Mouse (Mus musculus) small intestine, adult 2 months (tissue): ENCODE data around the gene Ifitm5. TPM values are rescaled to one million over a fixed set of nuclear protein-coding genes. Genes with fewer than 3 reads are reported as not detected.

Experiments
- H3K27ac ChIP-seq: fragments of 200-500 bp; 2 replicates; pipeline ENCODE4 v1.5.1; 2012; ENCODE audit warnings: low read depth, low read length, control low read depth, inconsistent platforms; ENCODE audit not compliant: insufficient read depth
- H3K27me3 ChIP-seq: fragments of 200-500 bp; 2 replicates; pipeline ENCODE4 v1.6.1; 2012; ENCODE audit warnings: mild to moderate bottlenecking, moderate library complexity, low read length, inconsistent platforms; ENCODE audit not compliant: control insufficient read depth, insufficient read depth
- H3K36me3 ChIP-seq: fragments of 200-500 bp; 2 replicates; pipeline ENCODE4 v1.6.1; 2012; ENCODE audit warnings: mild to moderate bottlenecking, low read length, control low read depth, inconsistent platforms; ENCODE audit not compliant: control insufficient read depth, insufficient read depth
- H3K4me1 ChIP-seq: fragments of 200-500 bp; 2 replicates; pipeline ENCODE4 v1.6.1; 2012; ENCODE audit warnings: low read length, inconsistent platforms, mixed read lengths; ENCODE audit not compliant: control insufficient read depth, insufficient read depth, insufficient read length
- H3K4me3 ChIP-seq: fragments of 200-500 bp; 2 replicates; pipeline ENCODE4 v1.5.1; 2012; ENCODE audit warnings: low read depth, mild to moderate bottlenecking, control low read depth, inconsistent platforms, low read length, moderate library complexity
- CTCF ChIP-seq: fragments of 200-500 bp; IDR thresholded peaks from 2 replicates; pipeline ENCODE4 v1.5.1; 2012; ENCODE audit warnings: low read depth, mild to moderate bottlenecking, control low read depth, inconsistent platforms, low read length, moderate library complexity, mixed read lengths; ENCODE audit not compliant: insufficient replicate concordance, insufficient read length; ENCODE audit errors: extremely low read depth
- POLR2A ChIP-seq: fragments of 200-500 bp; IDR thresholded peaks from 2 replicates; pipeline ENCODE4 v1.6.1; 2012; ENCODE audit warnings: low read depth, mild to moderate bottlenecking, control low read depth, inconsistent platforms, low read length, moderate library complexity
- WGBS: fragments of 180-500 bp; shearing (Covaris S2); methylation state at CpG from one replicate; pipeline ENCODE4 v1.1.7; 2018; 5-methylcytosine and 5-hydroxymethylcytosine counted together
- polyA plus RNA-seq: library from polyadenylated mRNA; depleted of rRNA; stranded (reverse); fragments of >200 nt; gene quantifications from 2 replicates; pipeline ENCODE4 v1.2.3, GENCODE M21; 2012; rRNA removed

Gene Ifitm5
- 0.56 and 0.87 TPM in 2 replicates for polyA plus RNA-seq

DNA sequence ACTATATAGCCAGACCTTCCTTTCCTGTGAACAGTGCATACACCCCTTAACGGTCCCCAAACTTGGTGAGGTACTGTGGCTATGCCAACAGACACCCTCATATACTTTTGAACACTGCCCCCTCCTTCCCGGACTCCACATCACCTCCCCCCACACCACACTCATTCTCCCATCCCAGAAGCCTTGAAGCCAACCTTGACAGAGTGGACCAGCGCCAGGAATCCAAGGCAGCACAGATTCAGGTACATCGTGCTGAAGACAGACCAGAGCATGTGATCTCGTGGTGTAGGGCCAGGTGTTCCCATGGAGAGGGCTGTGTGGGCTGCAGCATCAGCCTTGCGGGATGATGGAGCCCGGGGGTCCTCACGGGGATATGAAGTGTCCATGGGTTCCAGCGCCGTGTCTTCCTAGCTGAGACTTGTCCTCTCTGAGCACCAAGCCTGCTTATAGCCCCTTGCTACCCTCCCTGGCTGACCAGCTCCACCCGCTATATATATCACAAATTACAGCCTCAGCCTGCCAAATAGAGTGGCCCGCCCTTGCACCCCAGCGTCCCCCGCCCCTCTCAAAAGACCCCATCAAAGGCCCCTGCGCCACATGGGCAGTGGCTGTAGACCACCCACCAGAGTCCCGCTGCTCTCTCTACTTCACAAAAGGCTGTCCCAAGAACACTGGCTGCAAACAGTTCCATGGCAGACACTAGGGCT lies at the start of gene Ifitm5:
Ifitm5 (minus strand) TSS at position 468 of the 707 bp plus-strand sequence.
- 76% methylated on average over 16 of the region's 16 CpGs for WGBS

DNA sequence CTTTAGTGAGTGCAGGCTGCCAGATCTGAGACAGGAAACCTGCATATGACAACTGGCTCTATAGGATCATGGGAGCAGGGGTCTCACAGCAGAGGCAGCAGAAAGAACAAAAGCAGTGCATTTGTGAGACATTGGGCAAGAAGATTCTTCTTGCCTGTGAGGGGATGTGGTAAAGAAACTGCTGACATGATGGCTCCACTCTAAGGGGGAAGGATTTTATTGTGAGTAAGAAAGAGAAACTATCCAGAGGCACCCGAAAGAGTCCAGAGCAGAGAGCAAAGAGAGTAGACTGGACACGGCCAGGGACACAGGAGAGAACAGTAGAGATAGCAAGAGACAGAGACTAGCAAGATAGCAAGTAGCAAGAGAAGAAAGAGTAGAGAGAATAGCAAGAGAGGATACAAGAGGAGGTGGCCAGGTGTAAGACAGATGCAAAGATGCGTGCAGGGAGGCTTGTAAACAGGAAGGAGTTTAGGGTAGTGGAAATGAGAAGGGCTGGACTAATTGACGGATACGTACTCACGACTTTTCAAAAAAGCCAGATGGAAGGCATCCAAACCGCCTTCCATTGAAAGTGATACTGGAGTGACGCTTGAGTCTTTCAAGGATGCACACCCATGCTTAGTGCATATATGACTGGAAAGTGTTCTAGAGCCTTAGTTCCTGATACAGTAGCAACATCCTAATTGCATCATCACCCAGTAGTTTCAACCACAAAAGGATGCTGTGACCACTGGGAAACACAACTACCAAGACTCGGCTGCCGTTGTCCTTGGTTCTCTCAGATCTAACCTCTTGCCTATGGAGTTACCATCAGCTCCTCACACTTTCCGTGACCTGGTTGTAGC lies 49.0 kb upstream of the Ifitm5 start:
- H3K4me3 ChIP-seq, result no peak overlapping the region
- H3K27me3 ChIP-seq, result no peaks in the 10 kb centered on the region
- no peaks in the 10 kb centered on the region for H3K36me3 ChIP-seq
- WGBS, result 46% methylated on average over 11 of the region's 11 CpGs
- H3K27ac ChIP-seq, result peak overlapping the region; percentile 67
- H3K4me1 ChIP-seq, result peaks cover 6% of the 10 kb centered on the region
- no peak for TF ChIP-seq CTCF
- TF ChIP-seq POLR2A, result no peak

More for the DNA sequence above, at the start of gene Ifitm5:
- H3K27me3 ChIP-seq, result no peaks in the 10 kb centered on the region
- H3K4me1 ChIP-seq, result peaks cover 14% of the 10 kb centered on the region
- no peak within 1 kb of the TSS for H3K4me3 ChIP-seq
- H3K27ac ChIP-seq, result peak within 1 kb of the TSS; percentile 23; the same call in 1 of the 2 replicates
- TF ChIP-seq CTCF (no peak), POLR2A (no peak)
- H3K36me3 ChIP-seq, result peaks cover 20% of the 10 kb centered on the region

DNA sequence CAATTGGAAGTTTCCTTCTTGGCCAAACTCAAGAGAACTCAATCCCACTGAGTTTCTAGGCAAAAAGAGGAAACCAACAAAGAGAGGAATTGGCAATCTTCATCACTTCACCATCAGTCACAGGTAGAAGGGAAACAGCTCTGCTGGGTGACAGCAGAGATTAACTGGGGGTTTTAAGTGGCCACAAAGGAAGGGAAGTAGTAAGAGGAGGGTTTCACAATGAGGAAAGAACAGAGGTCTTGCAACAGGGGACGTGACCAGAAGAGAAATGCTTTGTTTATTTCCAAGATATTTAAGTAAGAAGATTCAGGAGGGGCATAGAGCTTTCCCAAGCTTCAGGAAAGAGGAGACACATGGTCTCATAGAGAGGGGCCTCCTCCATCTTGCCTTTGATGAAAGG lies 47.7 kb upstream of the Ifitm5 start:
- H3K4me1 ChIP-seq, result peaks cover 6% of the 10 kb centered on the region
- no peak for TF ChIP-seq POLR2A
- TF ChIP-seq CTCF, result no peak
- H3K27ac ChIP-seq, result no peak overlapping the region
- H3K36me3 ChIP-seq, result no peaks in the 10 kb centered on the region
- H3K27me3 ChIP-seq, result no peaks in the 10 kb centered on the region
- 67% methylated on average over 1 of the region's 1 CpGs for WGBS
- no peak overlapping the region for H3K4me3 ChIP-seq

DNA sequence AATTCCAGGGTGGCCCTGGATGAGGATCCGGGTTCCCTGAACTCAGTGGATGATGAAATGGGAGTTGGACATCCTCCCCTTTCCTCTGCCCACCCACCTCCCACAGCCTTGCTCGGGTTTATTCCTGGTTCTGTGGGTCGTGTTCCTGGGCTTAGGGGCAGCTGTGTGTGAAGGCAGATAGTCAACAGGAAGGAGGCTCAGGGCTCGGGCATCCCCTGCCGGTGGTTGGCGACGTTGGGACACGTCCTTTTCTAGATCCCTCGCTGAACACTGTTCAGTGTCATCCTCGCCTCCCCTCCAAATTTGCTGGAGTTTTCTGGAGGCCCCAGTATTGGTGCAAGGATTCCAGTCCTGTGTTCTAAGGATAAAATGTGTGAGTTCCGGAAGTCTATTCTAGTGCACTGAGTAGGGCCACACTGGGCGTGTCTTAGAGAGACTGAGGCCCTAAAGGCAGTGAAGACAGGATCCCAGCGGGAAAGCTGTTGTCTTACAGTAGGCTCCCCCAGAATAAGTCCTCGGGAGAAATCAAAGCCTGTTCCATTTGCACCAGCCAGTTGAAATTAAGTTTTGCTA lies 41.1 kb upstream of the Ifitm5 start:
- WGBS, result 90% methylated on average over 14 of the region's 14 CpGs
- H3K27me3 ChIP-seq, result no peaks in the 10 kb centered on the region
- H3K36me3 ChIP-seq, result no peaks in the 10 kb centered on the region
- no peak for TF ChIP-seq CTCF
- no peak for TF ChIP-seq POLR2A
- H3K27ac ChIP-seq, result no peak overlapping the region
- H3K4me1 ChIP-seq, result peaks cover 5% of the 10 kb centered on the region
- no peak overlapping the region for H3K4me3 ChIP-seq

DNA sequence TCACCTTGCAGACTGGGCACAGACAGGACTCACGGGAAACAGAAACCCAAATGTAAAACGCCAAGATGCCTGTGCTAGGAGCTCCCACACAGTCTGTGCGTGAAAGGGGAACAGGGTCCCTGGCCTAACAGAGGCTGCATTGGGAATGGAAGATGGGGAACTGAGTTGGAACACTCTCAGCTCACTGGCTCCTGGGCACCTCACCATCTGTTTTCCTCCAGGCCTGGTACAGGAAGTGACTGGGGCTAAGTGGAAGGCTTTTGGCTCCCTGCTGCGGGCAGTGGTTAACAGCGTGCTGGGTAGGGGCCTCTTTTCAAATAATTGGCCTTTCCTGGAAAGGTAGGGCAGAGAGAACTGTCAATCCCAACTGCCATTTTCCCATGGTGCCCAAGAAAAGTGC lies 40.5 kb upstream of the Ifitm5 start:
- Histone ChIP-seq H3K4me1 (peaks cover 5% of the 10 kb centered on the region), H3K4me3 (no peak overlapping the region), H3K27ac (no peak overlapping the region), H3K27me3 (no peaks in the 10 kb centered on the region), H3K36me3 (no peaks in the 10 kb centered on the region)
- 76% methylated on average over 5 of the region's 5 CpGs for WGBS
- no peak for TF ChIP-seq CTCF
- TF ChIP-seq POLR2A, result no peak

DNA sequence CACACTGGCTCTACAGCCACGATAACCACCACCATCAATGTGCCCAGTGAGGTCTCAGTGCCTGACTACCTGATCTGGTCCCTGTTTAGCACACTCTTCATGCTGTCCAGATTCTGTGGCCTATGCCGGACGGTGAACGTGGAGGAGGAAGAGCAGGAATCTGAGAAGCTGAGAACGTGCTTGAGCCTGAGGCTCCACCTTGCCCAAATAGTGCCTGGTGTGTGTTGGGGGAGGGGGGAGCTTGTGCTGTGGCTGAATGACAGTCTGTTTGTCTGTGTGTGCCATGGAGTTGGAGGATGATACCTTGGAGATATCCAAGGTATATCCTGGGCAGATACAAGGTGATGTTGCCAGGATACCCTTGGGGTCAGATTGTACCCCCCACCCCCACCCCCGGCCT lies 40.1 kb upstream of the Ifitm5 start:
- 58% methylated on average over 6 of the region's 6 CpGs for WGBS
- Histone ChIP-seq H3K27ac (no peak overlapping the region), H3K36me3 (no peaks in the 10 kb centered on the region), H3K4me1 (peaks cover 5% of the 10 kb centered on the region), H3K4me3 (no peak overlapping the region), H3K27me3 (no peaks in the 10 kb centered on the region)
- TF ChIP-seq CTCF, result no peak
- no peak for TF ChIP-seq POLR2A

DNA sequence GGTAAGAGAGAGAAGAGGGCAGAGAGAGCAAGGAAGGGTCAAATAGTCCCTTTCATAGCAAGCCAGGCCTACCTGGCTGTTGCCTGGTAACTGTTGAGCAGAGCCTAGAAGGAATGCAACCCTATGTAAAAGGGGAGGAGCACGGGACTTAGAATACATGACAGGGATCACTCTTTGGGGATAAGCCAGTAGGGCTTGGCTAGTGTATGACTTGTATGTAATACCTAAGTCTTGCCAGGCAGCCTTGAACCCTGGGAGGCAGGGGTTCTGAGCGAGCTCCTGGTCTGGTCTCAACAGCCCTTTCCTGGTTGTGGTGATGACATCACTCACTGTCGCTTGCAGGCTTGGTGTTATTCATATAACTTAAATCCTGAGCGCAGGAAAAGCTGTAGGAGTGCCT lies 38.9 kb upstream of the Ifitm5 start:
- 87% methylated on average over 4 of the region's 4 CpGs for WGBS
- no peak overlapping the region for H3K4me3 ChIP-seq
- no peaks in the 10 kb centered on the region for H3K27me3 ChIP-seq
- H3K27ac ChIP-seq, result no peak overlapping the region
- H3K4me1 ChIP-seq, result peaks cover 5% of the 10 kb centered on the region
- no peaks in the 10 kb centered on the region for H3K36me3 ChIP-seq
- no peak for TF ChIP-seq CTCF
- no peak for TF ChIP-seq POLR2A
